Mouse (Mus musculus) megakaryocyte, embryonic 14.5 days (primary cell): Measurements from ENCODE around the gene Epha2. TPM values are rescaled to one million over a fixed set of nuclear protein-coding genes. Genes with fewer than 3 reads are reported as not detected.

Experiments used
- H3K27me3 ChIP-seq: replicated peaks from 2 replicates; pipeline ENCODE3; 2012; ENCODE audit warnings: inconsistent platforms
- H3K36me3 ChIP-seq: replicated peaks from 2 replicates; pipeline ENCODE3; 2012; ENCODE audit warnings: low read length, inconsistent platforms, mixed read lengths
- H3K4me1 ChIP-seq: 2 replicates; pipeline ENCODE4 v1.6.1; 2012; ENCODE audit warnings: inconsistent platforms
- H3K4me3 ChIP-seq: replicated peaks from 2 replicates; pipeline ENCODE3; 2012; ENCODE audit warnings: moderate library complexity, mild to moderate bottlenecking, inconsistent platforms
- H3K9me3 ChIP-seq: 2 replicates; pipeline ENCODE4 v1.6.1; 2012; ENCODE audit warnings: inconsistent platforms
- FLI1 ChIP-seq: IDR thresholded peaks from 2 replicates; pipeline ENCODE4 v1.6.1; 2012; ENCODE audit warnings: low read length, inconsistent platforms, mixed read lengths
- GATA1 ChIP-seq: IDR thresholded peaks from 3 replicates; pipeline ENCODE4 v1.6.1; 2012; ENCODE audit warnings: mixed read lengths, low read length, inconsistent platforms, borderline replicate concordance
- polyA plus RNA-seq: library from polyadenylated mRNA; stranded (reverse); fragments of >175 nt; gene quantifications from 2 replicates; pipeline ENCODE4 v1.2.3, GENCODE M21; 2012; ENCODE audit warnings: low replicate concordance; ENCODE audit not compliant: insufficient read depth

Epha2 gene
- polyA plus RNA-seq, 1 experiment, result not detected

GRCm38 (mm10) chr4:141301591-141302427, 769 bp downstream of the Epha2 start:
- H3K4me3 ChIP-seq, result peak overlapping the region; percentile 89
- H3K36me3 ChIP-seq, result no peaks in the 10 kb centered on the region
- no peaks in the 10 kb centered on the region for H3K9me3 ChIP-seq
- H3K4me1 ChIP-seq, result peaks cover 43% of the 10 kb centered on the region
- TF ChIP-seq GATA1, result no peak
- no peak for TF ChIP-seq FLI1
- H3K27me3 ChIP-seq, result peaks cover 93% of the 10 kb centered on the region

- H3K9me3 ChIP-seq, result no peaks in the 10 kb centered on the region
- H3K36me3 ChIP-seq, result no peaks in the 10 kb centered on the region
- peaks cover 46% of the 10 kb centered on the region for H3K4me1 ChIP-seq
- TF ChIP-seq FLI1 (no peak), GATA1 (no peak)
- peak overlapping the region; percentile 89 for H3K4me3 ChIP-seq
- peaks cover 88% of the 10 kb centered on the region for H3K27me3 ChIP-seq
These were observed 1.7 kb downstream of the Epha2 start for GRCm38 (mm10) chr4:141302428-141303401.

- H3K4me1 ChIP-seq, result peaks cover 46% of the 10 kb centered on the region
- TF ChIP-seq GATA1 (no peak), FLI1 (no peak)
- H3K4me3 ChIP-seq, result no peak overlapping the region
- 0 out of 2 replicates have a peak, but pooled peaks cover 3% of the 10 kb centered on the region for H3K9me3 ChIP-seq
- H3K27me3 ChIP-seq, result peaks cover 91% of the 10 kb centered on the region
- no peaks in the 10 kb centered on the region for H3K36me3 ChIP-seq
These were observed 2.6 kb downstream of the Epha2 start for GRCm38 (mm10) chr4:141303402-141304222.

GRCm38 (mm10) chr4:141304223-141304611, 3.2 kb downstream of the Epha2 start:
- Histone ChIP-seq H3K4me1 (peaks cover 45% of the 10 kb centered on the region), H3K9me3 (0 out of 2 replicates have a peak, but pooled peaks cover 5% of the 10 kb centered on the region), H3K36me3 (no peaks in the 10 kb centered on the region), H3K27me3 (peaks cover 91% of the 10 kb centered on the region), H3K4me3 (no peak overlapping the region)
- TF ChIP-seq GATA1, result no peak
- TF ChIP-seq FLI1, result no peak

GRCm38 (mm10) chr4:141306057-141306456, 5.0 kb downstream of the Epha2 start:
- H3K4me1 ChIP-seq, result peaks cover 42% of the 10 kb centered on the region
- TF ChIP-seq GATA1 (no peak), FLI1 (no peak)
- H3K9me3 ChIP-seq, result 0 out of 2 replicates have a peak, but pooled peaks cover 5% of the 10 kb centered on the region
- H3K36me3 ChIP-seq, result no peaks in the 10 kb centered on the region
- H3K27me3 ChIP-seq, result peaks cover 87% of the 10 kb centered on the region
- H3K4me3 ChIP-seq, result no peak overlapping the region

- H3K4me1 ChIP-seq, result peaks cover 45% of the 10 kb centered on the region
- no peak overlapping the region for H3K4me3 ChIP-seq
- H3K36me3 ChIP-seq, result no peaks in the 10 kb centered on the region
- peaks cover 83% of the 10 kb centered on the region for H3K27me3 ChIP-seq
- TF ChIP-seq FLI1, result no peak
- no peak for TF ChIP-seq GATA1
- 0 out of 2 replicates have a peak, but pooled peaks cover 5% of the 10 kb centered on the region for H3K9me3 ChIP-seq
These were observed 7.3 kb downstream of the Epha2 start for GRCm38 (mm10) chr4:141308381-141308780.

- H3K9me3 ChIP-seq, result 0 out of 2 replicates have a peak, but pooled peaks cover 5% of the 10 kb centered on the region
- H3K4me3 ChIP-seq, result no peak overlapping the region
- no peaks in the 10 kb centered on the region for H3K36me3 ChIP-seq
- H3K4me1 ChIP-seq, result peaks cover 51% of the 10 kb centered on the region
- H3K27me3 ChIP-seq, result peaks cover 83% of the 10 kb centered on the region
- TF ChIP-seq GATA1 (no peak), FLI1 (no peak)
These were observed 8.1 kb downstream of the Epha2 start for GRCm38 (mm10) chr4:141308857-141309772.

GRCm38 (mm10) chr4:141309773-141310145, 8.7 kb downstream of the Epha2 start:
- peaks cover 85% of the 10 kb centered on the region for H3K27me3 ChIP-seq
- H3K4me3 ChIP-seq, result no peak overlapping the region
- TF ChIP-seq GATA1 (no peak), FLI1 (no peak)
- H3K9me3 ChIP-seq, result 0 out of 2 replicates have a peak, but pooled peaks cover 5% of the 10 kb centered on the region
- H3K36me3 ChIP-seq, result no peaks in the 10 kb centered on the region
- H3K4me1 ChIP-seq, result peaks cover 51% of the 10 kb centered on the region
